In the genomic region with DNA sequence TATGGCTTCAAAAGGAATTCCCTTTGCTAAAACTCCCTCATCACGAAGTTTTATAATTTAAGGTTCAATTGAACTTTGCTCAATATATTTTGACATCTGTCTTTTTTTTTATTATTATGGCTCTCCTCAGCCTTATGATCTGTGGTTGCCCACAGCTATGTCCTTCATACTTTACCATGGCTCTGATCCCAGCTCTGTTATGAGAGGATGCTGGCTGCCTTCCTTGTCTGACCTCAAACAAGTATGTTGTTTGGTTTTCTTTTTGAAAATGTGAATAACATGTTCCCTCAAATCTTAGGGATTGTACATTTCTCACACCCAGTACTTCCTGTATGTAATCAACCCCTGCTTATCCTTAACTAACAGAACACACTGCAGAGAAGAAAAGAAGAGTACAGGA, we compare ENCODE assay signal across 26 mouse cellular contexts. TPM values are rescaled to one million over a fixed set of nuclear protein-coding genes. Genes with fewer than 3 reads are reported as not detected.
DNase-seq lines count a peak whose midpoint lies in the region; ATAC-seq and TF ChIP-seq lines count a peak whose summit lies in the region.
"Had no signal": no experiment of that assay in that cellular context is flagged by ENCODE, and none has a peak within 500 bp of the region (broad histone marks: within the 10 kb centered on the region; RNA-seq: fewer than 3 reads in every experiment).

No protein-coding gene starts in this region.

- H3K9me3 ChIP-seq in lung, postnatal 0 days (ENCODE audit: low read length) = no peaks in the 10 kb centered on the region
- no peaks in the 10 kb centered on the region for H3K9me3 ChIP-seq in midbrain, embryonic 13.5 days
- H3K9me3 ChIP-seq: embryonic facial prominence, embryonic 15.5 days; forebrain, embryonic 12.5 days; heart, embryonic 13.5 days; hindbrain, embryonic 15.5 days had no signal

- no peak overlapping the region for H3K9ac ChIP-seq in lung, postnatal 0 days (replicated peaks; ENCODE audit: low read depth)
- no peak overlapping the region for H3K9ac ChIP-seq in midbrain, embryonic 13.5 days (replicated peaks)
- H3K9ac ChIP-seq: embryonic facial prominence, embryonic 15.5 days; forebrain, embryonic 12.5 days; heart, embryonic 13.5 days; hindbrain, embryonic 15.5 days had no signal

- peak; percentile 29; the same call in 1 of the 2 replicates for TF ChIP-seq EP300 in lung, postnatal 0 days (IDR thresholded peaks at IDR 0.05)

- WGBS in kidney, adult 2 months = 76% methylated on average over 1 of the region's 1 CpGs
- 77% methylated on average over 1 of the region's 1 CpGs for WGBS in lung, postnatal 0 days
- WGBS in lung, adult 2 months = 67% methylated on average over 1 of the region's 1 CpGs
- WGBS in midbrain, embryonic 13.5 days = 92% methylated on average over 1 of the region's 1 CpGs

- peak; percentile 29 for DNase-seq in kidney, adult 2 months
- DNase-seq in kidney, adult 11 months = no peak
- DNase-seq in lung, postnatal 0 days (ENCODE audit: low spot score) = peak; percentile 43
- DNase-seq in lung, adult 2 months = no peak
- DNase-seq in adipocyte (ENCODE audit: low spot score) = peak; percentile 52
- DNase-seq in lung, postnatal 36 days = peak; percentile 41
- no peak for DNase-seq in gastrocnemius, postnatal 14 days
- DNase-seq: adrenal gland, postnatal 14 days; cerebellum, adult 18-20 months; cerebellum, adult 9-11 months; cerebellum, postnatal 36 days; gastrocnemius, postnatal 25 days; heart, postnatal 36 days had no signal

- no peak for TF ChIP-seq CTCF in kidney, adult 2 months (conservative IDR thresholded peaks at IDR 0.05; ENCODE audit: insufficient read depth, insufficient read length, low read depth, low read length)
- no peak for TF ChIP-seq CTCF in lung, postnatal 0 days (IDR thresholded peaks at IDR 0.05)
- no peak for TF ChIP-seq CTCF in lung, adult 2 months (IDR thresholded peaks at IDR 0.05; ENCODE audit: insufficient read depth, low read length)

- intact Hi-C loops in gastrocnemius, postnatal 14 days (cut with DNase I; ENCODE audit: low total_unique reads) = no loop called here

- H3K27me3 ChIP-seq in kidney, adult 2 months (replicated peaks; ENCODE audit: control insufficient read depth, insufficient read depth, low read length) = no peaks in the 10 kb centered on the region
- no peaks in the 10 kb centered on the region for H3K27me3 ChIP-seq in lung, postnatal 0 days (replicated peaks; ENCODE audit: insufficient read depth, low read length)
- no peaks in the 10 kb centered on the region for H3K27me3 ChIP-seq in midbrain, embryonic 13.5 days
- H3K27me3 ChIP-seq: CH12.LX; embryonic facial prominence, embryonic 15.5 days; forebrain, embryonic 12.5 days; heart, embryonic 13.5 days; hindbrain, embryonic 15.5 days had no signal

- no peak for TF ChIP-seq POLR2A in kidney, adult 2 months (IDR thresholded peaks at IDR 0.05; ENCODE audit: low read depth, low read length)
- TF ChIP-seq POLR2A in lung, adult 2 months (IDR thresholded peaks at IDR 0.05; ENCODE audit: borderline replicate concordance, extremely low read depth, low read depth, low read length) = no peak

- peak; percentile 37; the same call in 1 of the 2 replicates for ATAC-seq in lung, postnatal 0 days
- ATAC-seq in midbrain, embryonic 13.5 days = no peak
- ATAC-seq: forebrain, embryonic 16.5 days had no signal

- H3K4me2 ChIP-seq in lung, postnatal 0 days (replicated peaks; ENCODE audit: low read depth, low read length) = no peak overlapping the region
- H3K4me2 ChIP-seq in midbrain, embryonic 13.5 days (replicated peaks) = no peak overlapping the region
- H3K4me2 ChIP-seq: embryonic facial prominence, embryonic 15.5 days; forebrain, embryonic 12.5 days; heart, embryonic 13.5 days; hindbrain, embryonic 15.5 days had no signal

- no peak overlapping the region for H3K27ac ChIP-seq in kidney, adult 2 months (ENCODE audit: insufficient read depth, low read depth, low read length)
- H3K27ac ChIP-seq in lung, postnatal 0 days (ENCODE audit: low read length) = no peak overlapping the region
- H3K27ac ChIP-seq in midbrain, embryonic 13.5 days = no peak overlapping the region
- H3K27ac ChIP-seq: embryonic facial prominence, embryonic 15.5 days; forebrain, embryonic 12.5 days; heart, embryonic 13.5 days; hindbrain, embryonic 15.5 days had no signal

- no peak overlapping the region for H3K4me3 ChIP-seq in kidney, adult 2 months (ENCODE audit: insufficient read depth, low read depth, low read length)
- H3K4me3 ChIP-seq in lung, postnatal 0 days (ENCODE audit: low read depth, low read length) = no peak overlapping the region
- H3K4me3 ChIP-seq in lung, adult 2 months (replicated peaks; ENCODE audit: extremely low read depth, low read depth, low read length) = no peak overlapping the region
- H3K4me3 ChIP-seq in midbrain, embryonic 13.5 days (replicated peaks) = no peak overlapping the region
- H3K4me3 ChIP-seq: embryonic facial prominence, embryonic 15.5 days; forebrain, embryonic 12.5 days; heart, embryonic 13.5 days; hindbrain, embryonic 15.5 days had no signal

- no peaks in the 10 kb centered on the region for H3K4me1 ChIP-seq in kidney, adult 2 months (ENCODE audit: control insufficient read depth, insufficient read depth, low read length)
- no peaks in the 10 kb centered on the region for H3K4me1 ChIP-seq in lung, postnatal 0 days (ENCODE audit: insufficient read depth, low read depth, low read length)
- peaks cover 4% of the 10 kb centered on the region for H3K4me1 ChIP-seq in lung, adult 2 months (ENCODE audit: control insufficient read depth, insufficient read depth, low read length)
- no peaks in the 10 kb centered on the region for H3K4me1 ChIP-seq in midbrain, embryonic 13.5 days (replicated peaks)
- H3K4me1 ChIP-seq: embryonic facial prominence, embryonic 15.5 days; forebrain, embryonic 12.5 days; hindbrain, embryonic 15.5 days had no signal

- H3K36me3 ChIP-seq in kidney, adult 2 months (ENCODE audit: control insufficient read depth, insufficient read depth, low read length) = no peaks in the 10 kb centered on the region
- H3K36me3 ChIP-seq in lung, postnatal 0 days (ENCODE audit: insufficient read depth, low read length) = no peaks in the 10 kb centered on the region
- no peaks in the 10 kb centered on the region for H3K36me3 ChIP-seq in midbrain, embryonic 13.5 days
- H3K36me3 ChIP-seq: embryonic facial prominence, embryonic 15.5 days; forebrain, embryonic 12.5 days; heart, embryonic 13.5 days; hindbrain, embryonic 15.5 days had no signal

RNA-seq across cellular contexts. Expression of a gene that starts 20.1 kb away (rescaled TPM):
- not detected in 2 replicates for polyA plus RNA-seq in kidney, adult 2 months (2012; rRNA removed)
- polyA plus RNA-seq in lung, postnatal 0 days (2015; fragmentation: Nextera tagmentation; extraction: Ambion mirVana) = 0.08 and 0.16 TPM in 2 replicates
- polyA plus RNA-seq in lung, adult 2 months (2012; rRNA removed) = 0.33 and 0.37 TPM in 2 replicates
- total RNA-seq in gastrocnemius, postnatal 14 days (2021) = not detected
- not detected in 2 replicates for polyA plus RNA-seq in midbrain, embryonic 13.5 days (2015; fragmentation: Nextera tagmentation; extraction: Ambion mirVana)
- total RNA-seq: adrenal gland, postnatal 14 days; CH12.LX; gastrocnemius, adult 18-20 months; gastrocnemius, postnatal 25 days; granulocyte monocyte progenitor cell, adult 5-6 weeks; heart, adult 8-10 months; heart, postnatal 36 days had no signal
- polyA plus RNA-seq: forebrain, embryonic 16.5 days; heart, embryonic 13.5 days; heart, postnatal 0 days; hindbrain, embryonic 11.5 days; hindbrain, embryonic 15.5 days had no signal

RNA-seq across cellular contexts. Expression of a gene that starts 26.9 kb away (rescaled TPM):
- polyA plus RNA-seq in kidney, adult 2 months (2012; rRNA removed) = 0.18 and 0.19 TPM in 2 replicates
- polyA plus RNA-seq in lung, postnatal 0 days (2015; fragmentation: Nextera tagmentation; extraction: Ambion mirVana) = 0.60 and 1.2 TPM in 2 replicates
- polyA plus RNA-seq in lung, adult 2 months (2012; rRNA removed) = 10.1 and 10.8 TPM in 2 replicates
- not detected for total RNA-seq in gastrocnemius, postnatal 14 days (2021)
- polyA plus RNA-seq in midbrain, embryonic 13.5 days (2015; fragmentation: Nextera tagmentation; extraction: Ambion mirVana) = not detected in 2 replicates
- total RNA-seq: CH12.LX; gastrocnemius, adult 18-20 months; gastrocnemius, postnatal 25 days; granulocyte monocyte progenitor cell, adult 5-6 weeks; heart, postnatal 36 days had no signal
- polyA plus RNA-seq: embryonic facial prominence, embryonic 15.5 days; forebrain, embryonic 12.5 days; forebrain, embryonic 16.5 days; frontal cortex, adult 2 months; heart, embryonic 13.5 days; heart, postnatal 0 days; hindbrain, embryonic 11.5 days; hindbrain, embryonic 15.5 days had no signal

RNA-seq across cellular contexts. Expression of a gene that starts 58.9 kb away (rescaled TPM):
- polyA plus RNA-seq in kidney, adult 2 months (2012; rRNA removed) = 116 and 161 TPM in 2 replicates
- 266 and 286 TPM in 2 replicates for polyA plus RNA-seq in lung, postnatal 0 days (2015; fragmentation: Nextera tagmentation; extraction: Ambion mirVana)
- 147 and 240 TPM in 2 replicates for polyA plus RNA-seq in lung, adult 2 months (2012; rRNA removed)
- total RNA-seq in gastrocnemius, postnatal 14 days (2021) = 1 to 10 TPM; 3.9 to 7.8 TPM
- 0.13 TPM in 1 of 2 replicates, not detected in the other for polyA plus RNA-seq in midbrain, embryonic 13.5 days (2015; fragmentation: Nextera tagmentation; extraction: Ambion mirVana)
- total RNA-seq: CH12.LX; granulocyte monocyte progenitor cell, adult 5-6 weeks had no signal
- polyA plus RNA-seq: forebrain, embryonic 12.5 days; forebrain, embryonic 16.5 days had no signal

Comparison
In these comparisons a context has a peak if more than half of its experiments do, and no peak if none do; other contexts are left out.
1. DNase-seq: peak in kidney, adult 2 months (single experiment), lung, postnatal 0 days (single experiment), adipocyte (single experiment) and lung, postnatal 36 days (single experiment); none in kidney, adult 11 months (single experiment), lung, adult 2 months (single experiment) and gastrocnemius, postnatal 14 days (single experiment).
2. RNA of a gene that starts 58.9 kb away (polyA plus RNA-seq): 266 to 286 TPM in lung, postnatal 0 days, 147 to 240 TPM in lung, adult 2 months and 116 to 161 TPM in kidney, adult 2 months; 0.13 TPM in midbrain, embryonic 13.5 days; every median in the first group is over 100 times any median in the second.